Mouse (Mus musculus) CD4-positive, CD25-positive, alpha-beta regulatory T cell (primary cell): ENCODE measurements around the gene Ndnf. TPM values are rescaled to one million over a fixed set of nuclear protein-coding genes. Genes with fewer than 3 reads are reported as not detected.

Source experiments
- polyA plus RNA-seq: library from polyadenylated mRNA; unstranded; fragments of 100-300 nt; shearing (Covaris generic); gene quantifications from one replicate; pipeline ENCODE4 v1.2.1, GENCODE M21; 2017

Gene Ndnf
- polyA plus RNA-seq, result 0.71 TPM

DNA sequence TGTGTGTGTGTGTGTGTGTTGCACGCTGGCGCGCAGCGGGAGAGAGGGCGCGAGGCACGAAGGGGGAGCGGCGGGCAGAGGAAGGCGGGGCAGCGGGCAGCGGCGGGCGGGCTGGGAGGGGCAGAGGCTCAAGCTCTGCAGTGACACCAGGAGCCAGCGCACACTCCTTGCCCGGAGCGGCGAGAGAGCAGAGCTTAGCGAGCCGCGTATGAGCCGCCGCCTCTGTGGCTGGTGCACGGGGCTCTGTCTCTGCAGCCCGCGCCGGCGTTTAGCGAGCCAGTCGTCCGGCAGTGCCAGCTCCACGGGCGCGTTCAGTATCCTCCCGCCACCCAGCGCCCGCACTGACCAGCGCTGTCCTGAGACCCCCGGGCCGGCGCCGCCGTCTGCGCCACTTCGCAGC lies at the start of gene Ndnf:
TSS of gene Ndnf (plus strand) at position 140 of the 400 bp plus-strand sequence.

Other genes with a start within 250 kb of the Ndnf start
- gene Tnip3, start 146.3 kb upstream of the Ndnf start, polyA plus RNA-seq, result 2.4 TPM
- 2.6 TPM for gene Prdm5, start 107.4 kb downstream of the Ndnf start, polyA plus RNA-seq